Mouse (Mus musculus): Measurements from ENCODE around the gene Wnt5b.

- TF ChIP-seq CTCF (IDR thresholded peaks at IDR 0.05; ENCODE audit: low read depth), result peak; percentile 95
- TF ChIP-seq EP300 (IDR thresholded peaks at IDR 0.05; ENCODE audit: low read depth), result no peak
Observed at GRCm38 (mm10) chr6:119430508-119430907, 113.6 kb downstream of the Wnt5b start.
